Mouse (Mus musculus) heart, adult 2 months (tissue): ENCODE measurements at regions not wholly inside any gene's neighbourhood (a gene's known extent, or its start where the extent isn't known, plus 50 kb on each side); places are given as distances from the start of the nearest gene placed in this dataset.

Experiments used
- DNase-seq, 2 experiments: peaks; one replicate each; pipeline ENCODE4 v3.0.0; 2021
- H3K27ac ChIP-seq: fragments of 200-600 bp; 2 replicates; pipeline ENCODE4 v1.8.1; 2022
- H3K27me3 ChIP-seq: fragments of 200-500 bp; 2 replicates; pipeline ENCODE4 v1.6.1; 2012; ENCODE audit warnings: mild to moderate bottlenecking, low read length, inconsistent platforms, mixed read lengths; ENCODE audit not compliant: control insufficient read depth, insufficient read depth
- H3K36me3 ChIP-seq: fragments of 200-500 bp; 2 replicates; pipeline ENCODE4 v1.6.1; 2012; ENCODE audit warnings: low read length, inconsistent platforms; ENCODE audit not compliant: control insufficient read depth, insufficient read depth
- H3K4me1 ChIP-seq: fragments of 200-500 bp; 2 replicates; pipeline ENCODE4 v1.6.1; 2011; ENCODE audit warnings: low read length; ENCODE audit not compliant: control insufficient read depth, insufficient read depth
- H3K4me3 ChIP-seq: fragments of 200-600 bp; 2 replicates; pipeline ENCODE4 v1.8.1; 2022
- H3K79me2 ChIP-seq: fragments of 200-500 bp; replicated peaks from 2 replicates; pipeline ENCODE4 v1.6.1; 2012; ENCODE audit warnings: mild to moderate bottlenecking, inconsistent platforms, low read length, moderate library complexity, mixed read lengths; ENCODE audit not compliant: control insufficient read depth, insufficient read depth
- H3K9ac ChIP-seq: fragments of 200-500 bp; 2 replicates; pipeline ENCODE4 v1.6.1; 2012; ENCODE audit warnings: low read depth, mild to moderate bottlenecking, control low read depth, inconsistent platforms, low read length, mixed read lengths
- CTCF ChIP-seq: fragments of 200-600 bp; IDR thresholded peaks from 2 replicates; pipeline ENCODE4 v1.8.1; 2022; ENCODE audit warnings: antibody characterized with exemption, mild to moderate bottlenecking, moderate library complexity
- EP300 ChIP-seq: fragments of 200-500 bp; IDR thresholded peaks from 2 replicates; pipeline ENCODE4 v1.6.1; 2011; ENCODE audit warnings: low read depth, low read length, control low read depth; ENCODE audit not compliant: insufficient read depth
- POLR2A ChIP-seq: fragments of 200-500 bp; IDR thresholded peaks from 2 replicates; pipeline ENCODE4 v1.6.1; 2011; ENCODE audit warnings: mild to moderate bottlenecking, low read depth, low read length, control low read depth; ENCODE audit not compliant: insufficient read depth
- WGBS: fragments of 180-500 bp; shearing (Covaris S2); methylation state at CpG from one replicate; pipeline ENCODE4 v1.1.7; 2018; 5-methylcytosine and 5-hydroxymethylcytosine counted together
- intact Hi-C: fragments of 180-260 bp; cut with DNase I; formaldehyde crosslinking; loops from one replicate; pipeline ENCODE4 v1.15.1; 2025

- no peak overlapping the region for H3K27ac ChIP-seq
- H3K79me2 ChIP-seq: no peaks in the 10 kb centered on the region
- H3K9ac ChIP-seq: no peak overlapping the region
- 30% methylated on average over 9 of the region's 9 CpGs for WGBS
- DNase-seq: no peak
- no peaks in the 10 kb centered on the region for H3K36me3 ChIP-seq
- no peaks in the 10 kb centered on the region for H3K4me1 ChIP-seq
- intact Hi-C loops: no loop called here
- H3K27me3 ChIP-seq: no peaks in the 10 kb centered on the region
- TF ChIP-seq CTCF (no peak), EP300 (no peak), POLR2A (no peak)
- no peak overlapping the region for H3K4me3 ChIP-seq
These were observed 228.9 kb upstream of the Elac2 start for GRCm38 (mm10) chr11:64749976-64750375.

- no peaks in the 10 kb centered on the region for H3K4me1 ChIP-seq
- WGBS: 60% methylated on average over 3 of the region's 3 CpGs
- no peaks in the 10 kb centered on the region for H3K36me3 ChIP-seq
- intact Hi-C loops: no loop called here
- H3K4me3 ChIP-seq: no peak overlapping the region
- no peaks in the 10 kb centered on the region for H3K27me3 ChIP-seq
- H3K27ac ChIP-seq: no peak overlapping the region
- no peak for DNase-seq
- no peaks in the 10 kb centered on the region for H3K79me2 ChIP-seq
- TF ChIP-seq CTCF (no peak), EP300 (no peak)
- H3K9ac ChIP-seq: no peak overlapping the region
These were observed 226.5 kb upstream of the Elac2 start for GRCm38 (mm10) chr11:64752299-64752698.

GRCm38 (mm10) chr11:64752816-64753215 is 226.0 kb upstream of the Elac2 start:
- Histone ChIP-seq H3K27me3 (no peaks in the 10 kb centered on the region), H3K79me2 (no peaks in the 10 kb centered on the region), H3K27ac (no peak overlapping the region), H3K36me3 (no peaks in the 10 kb centered on the region), H3K4me3 (no peak overlapping the region), H3K4me1 (no peaks in the 10 kb centered on the region), H3K9ac (no peak overlapping the region)
- intact Hi-C loops: no loop called here
- WGBS: 68% methylated on average over 7 of the region's 7 CpGs
- TF ChIP-seq CTCF: no peak
- TF ChIP-seq POLR2A: no peak
- no peak for TF ChIP-seq EP300
- DNase-seq: no peak

- no peak overlapping the region for H3K4me3 ChIP-seq
- no peak overlapping the region for H3K9ac ChIP-seq
- intact Hi-C loops: no loop called here
- no peaks in the 10 kb centered on the region for H3K36me3 ChIP-seq
- no peak for DNase-seq
- H3K27ac ChIP-seq: no peak overlapping the region
- no peaks in the 10 kb centered on the region for H3K79me2 ChIP-seq
- no peaks in the 10 kb centered on the region for H3K27me3 ChIP-seq
- TF ChIP-seq CTCF (no peak), EP300 (no peak), POLR2A (no peak)
- no peaks in the 10 kb centered on the region for H3K4me1 ChIP-seq
- 51% methylated on average over 5 of the region's 5 CpGs for WGBS
These were observed 224.8 kb upstream of the Elac2 start for GRCm38 (mm10) chr11:64754076-64754475.

GRCm38 (mm10) chr11:64755563-64755962 is 223.3 kb upstream of the Elac2 start:
- Histone ChIP-seq H3K27me3 (no peaks in the 10 kb centered on the region), H3K27ac (no peak overlapping the region), H3K36me3 (no peaks in the 10 kb centered on the region), H3K79me2 (no peaks in the 10 kb centered on the region), H3K4me1 (no peaks in the 10 kb centered on the region), H3K9ac (no peak overlapping the region), H3K4me3 (no peak overlapping the region)
- TF ChIP-seq POLR2A: no peak
- TF ChIP-seq EP300: no peak
- intact Hi-C loops: no loop called here
- WGBS: 94% methylated on average over 1 of the region's 1 CpGs
- DNase-seq: no peak

GRCm38 (mm10) chr11:64760626-64761025 is 218.2 kb upstream of the Elac2 start:
- no peaks in the 10 kb centered on the region for H3K36me3 ChIP-seq
- TF ChIP-seq CTCF: no peak
- TF ChIP-seq POLR2A: no peak
- TF ChIP-seq EP300: no peak
- intact Hi-C loops: no loop called here
- H3K27ac ChIP-seq: no peak overlapping the region
- DNase-seq: no peak
- 88% methylated on average over 3 of the region's 3 CpGs for WGBS
- no peak overlapping the region for H3K9ac ChIP-seq
- no peak overlapping the region for H3K4me3 ChIP-seq
- no peaks in the 10 kb centered on the region for H3K79me2 ChIP-seq
- H3K27me3 ChIP-seq: no peaks in the 10 kb centered on the region
- H3K4me1 ChIP-seq: no peaks in the 10 kb centered on the region

GRCm38 (mm10) chr11:64762755-64763154 is 216.1 kb upstream of the Elac2 start:
- no peak for DNase-seq
- H3K27me3 ChIP-seq: no peaks in the 10 kb centered on the region
- no peaks in the 10 kb centered on the region for H3K36me3 ChIP-seq
- H3K9ac ChIP-seq: no peak overlapping the region
- intact Hi-C loops: no loop called here
- H3K4me3 ChIP-seq: no peak overlapping the region
- H3K79me2 ChIP-seq: no peaks in the 10 kb centered on the region
- 62% methylated on average over 3 of the region's 3 CpGs for WGBS
- no peaks in the 10 kb centered on the region for H3K4me1 ChIP-seq
- H3K27ac ChIP-seq: no peak overlapping the region
- no peak for TF ChIP-seq CTCF
- no peak for TF ChIP-seq POLR2A
- no peak for TF ChIP-seq EP300
